Mouse (Mus musculus) embryonic fibroblast, embryonic 13.5 days (primary cell): ENCODE data around the gene H2al1f.

ENCODE experiments used
- CTCF ChIP-seq: IDR thresholded peaks from 2 replicates; pipeline ENCODE4 v1.5.1; 2011; ENCODE audit warnings: mild to moderate bottlenecking, control low read depth, low read length, moderate library complexity, borderline replicate concordance; ENCODE audit not compliant: insufficient read depth
- POLR2A ChIP-seq: IDR thresholded peaks from 2 replicates; pipeline ENCODE4 v1.6.1; 2011; ENCODE audit warnings: low read depth, mild to moderate bottlenecking, control low read depth, low read length, moderate library complexity

DNA sequence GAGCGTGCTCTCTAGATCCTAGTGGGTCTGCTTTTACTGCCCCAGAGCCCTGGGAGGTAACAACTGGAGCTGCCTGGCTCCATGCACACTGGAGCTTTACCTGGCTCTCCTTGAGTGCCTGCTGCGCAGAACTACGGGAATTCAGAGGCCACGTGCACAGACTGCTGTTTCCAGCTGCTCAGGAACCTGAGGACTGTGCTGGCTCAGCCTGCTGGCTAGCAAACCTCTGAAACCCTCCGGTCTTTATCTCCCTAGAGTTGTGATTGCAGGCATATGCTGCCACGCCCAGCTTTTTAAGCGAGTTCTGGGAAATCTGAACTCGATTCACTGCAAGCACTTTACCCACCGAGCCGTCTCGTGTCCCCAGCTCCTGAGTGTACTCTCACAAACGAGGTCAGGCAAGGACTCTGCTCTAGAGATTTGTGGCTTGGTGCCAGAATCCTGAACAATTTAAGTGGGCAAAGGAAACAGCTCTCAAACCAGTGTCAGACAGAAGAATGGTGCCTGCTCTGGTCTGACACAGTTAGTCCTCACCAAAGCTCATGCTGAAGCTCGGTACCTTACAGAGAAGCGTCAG is 26.6 kb upstream of the H2al1f start:
- TF ChIP-seq POLR2A: no peak
- TF ChIP-seq CTCF: no peak
